Mouse (Mus musculus) adrenal gland, postnatal 10 days (tissue): Measurements from ENCODE around the gene Akr1b3. TPM values are rescaled to one million over a fixed set of nuclear protein-coding genes. Genes with fewer than 3 reads are reported as not detected.
"Not testable (repeated sequence)": the region's sequence is repeated elsewhere in the genome, so short reads cannot be mapped to it uniquely, and the experiment has no call there.

ENCODE experiments used
- DNase-seq: peaks from one replicate; pipeline ENCODE4 v3.0.0; 2021; ENCODE audit warnings: mixed read lengths
- long read RNA-seq, 2 experiments: library from polyadenylated mRNA; stranded (forward); transcript quantifications; one replicate each; pipeline ENCODE4 v2.0.0; 2021
- total RNA-seq, 2 experiments: library from RNA; stranded (reverse); gene quantifications; 2 replicates each; pipeline ENCODE4 v1.2.3; 2021

Gene Akr1b3
- 100 to 1,000 TPM; 136 to 140 TPM for total RNA-seq
- long read RNA-seq, experiment 1, full-length matches to known transcripts, result 117 of 130 reads
- long read RNA-seq, experiment 1, partial matches to known transcripts, result 9 of 130 reads
- long read RNA-seq, experiment 1, other reads (novel, unspliced or antisense), result 4 of 130 reads
- long read RNA-seq, experiment 2, full-length matches to known transcripts, result 54 of 61 reads
- long read RNA-seq, experiment 2, partial matches to known transcripts, result 4 of 61 reads
- long read RNA-seq, experiment 2, other reads (novel, unspliced or antisense), result 3 of 61 reads

- peak; percentile 91 for DNase-seq
These were observed at the start of gene Akr1b3 for GRCm38 (mm10) chr6:34316854-34317771. Gene Akr1b3 (minus strand): TSS chr6:34317478.

GRCm38 (mm10) chr6:34364217-34365136, 47.2 kb upstream of the Akr1b3 start:
- DNase-seq, result no peak

DNA sequence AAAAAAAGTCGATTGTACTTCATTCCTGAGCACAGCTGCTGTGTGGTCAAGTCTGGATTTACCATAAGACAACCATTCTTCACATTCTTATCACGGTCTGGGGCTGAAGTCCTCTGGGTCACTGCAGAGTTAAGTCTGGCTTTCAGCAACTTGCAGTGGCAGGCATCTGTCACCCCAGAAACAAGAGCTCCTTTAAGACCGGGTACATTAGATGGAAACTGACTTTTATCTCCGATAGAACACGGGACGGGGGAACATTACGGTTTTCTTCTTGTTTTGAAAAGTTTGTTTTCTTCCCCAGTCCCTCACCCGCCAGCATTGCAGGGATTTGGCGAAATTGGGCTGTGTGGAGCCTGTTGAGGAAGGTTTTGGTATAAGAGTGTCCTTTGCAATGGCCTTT, 38.6 kb upstream of the Akr1b3 start:
- no peak for DNase-seq

DNA sequence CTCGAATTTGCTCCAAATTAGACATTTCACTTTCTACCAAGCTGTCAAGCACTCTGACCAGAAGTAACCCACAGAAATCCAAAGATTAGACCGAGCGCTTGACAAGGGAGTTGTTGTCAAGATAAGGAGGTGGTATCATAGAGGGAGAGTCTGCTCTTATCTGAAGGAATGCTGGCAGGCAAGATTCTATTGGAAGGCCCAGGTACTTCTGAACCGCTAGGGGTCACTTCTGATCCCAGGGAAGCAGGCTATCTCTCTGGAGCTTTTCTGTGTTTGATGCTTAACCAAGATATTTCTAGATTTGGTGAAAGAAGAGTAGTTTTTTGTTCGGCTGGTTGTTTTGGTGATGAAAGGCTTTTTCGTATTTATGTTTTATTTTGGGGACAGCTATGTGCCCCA, 38.1 kb upstream of the Akr1b3 start:
- no peak for DNase-seq

DNA sequence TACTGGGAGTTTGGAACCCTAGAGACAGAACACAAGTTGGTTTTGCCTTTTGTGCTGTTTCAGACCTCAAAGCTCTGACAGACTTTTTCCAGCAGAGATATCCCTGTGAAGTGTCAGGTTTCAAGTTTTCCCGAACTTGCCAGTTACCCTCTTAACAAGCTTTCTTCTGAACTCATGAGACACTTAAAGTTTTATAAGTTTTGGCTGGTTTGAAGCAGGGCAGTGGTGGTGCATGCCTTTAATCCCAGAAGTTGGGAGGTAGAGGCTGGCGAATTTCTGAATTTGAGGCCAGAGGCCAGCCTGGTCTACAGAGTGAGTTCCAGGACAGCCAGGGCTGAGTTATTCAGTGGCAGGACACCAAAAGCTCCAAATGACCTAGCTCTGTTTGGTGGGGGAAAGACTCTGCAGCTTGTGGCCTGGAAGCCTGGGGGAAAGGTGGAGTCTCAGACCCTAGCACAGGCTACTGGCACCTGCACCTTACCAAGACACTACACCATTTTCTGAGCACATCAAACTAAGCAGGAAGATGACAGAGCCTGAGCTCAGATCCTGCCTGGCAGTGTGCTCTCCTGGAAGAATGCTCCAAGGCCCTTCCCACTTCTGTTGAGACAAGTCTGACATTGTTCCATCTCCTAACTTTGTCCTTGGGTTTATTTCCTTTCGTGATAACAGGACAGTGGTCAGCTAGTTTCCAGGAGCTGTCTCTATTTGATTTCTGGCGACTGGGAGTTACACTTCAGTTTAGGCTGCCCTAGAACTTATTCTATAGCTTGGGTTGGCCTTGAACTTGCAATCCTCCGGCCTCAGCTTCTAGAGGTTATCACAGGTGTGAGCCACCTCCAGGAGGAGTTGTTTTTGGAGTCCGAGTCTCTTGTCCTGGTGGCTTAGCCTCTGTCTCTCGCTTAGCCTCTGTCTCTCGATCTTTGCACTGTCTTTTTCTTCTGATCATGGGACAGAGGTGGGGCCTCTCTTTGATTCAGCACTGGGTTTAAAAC, 37.4 kb upstream of the Akr1b3 start:
- no peak for DNase-seq

DNA sequence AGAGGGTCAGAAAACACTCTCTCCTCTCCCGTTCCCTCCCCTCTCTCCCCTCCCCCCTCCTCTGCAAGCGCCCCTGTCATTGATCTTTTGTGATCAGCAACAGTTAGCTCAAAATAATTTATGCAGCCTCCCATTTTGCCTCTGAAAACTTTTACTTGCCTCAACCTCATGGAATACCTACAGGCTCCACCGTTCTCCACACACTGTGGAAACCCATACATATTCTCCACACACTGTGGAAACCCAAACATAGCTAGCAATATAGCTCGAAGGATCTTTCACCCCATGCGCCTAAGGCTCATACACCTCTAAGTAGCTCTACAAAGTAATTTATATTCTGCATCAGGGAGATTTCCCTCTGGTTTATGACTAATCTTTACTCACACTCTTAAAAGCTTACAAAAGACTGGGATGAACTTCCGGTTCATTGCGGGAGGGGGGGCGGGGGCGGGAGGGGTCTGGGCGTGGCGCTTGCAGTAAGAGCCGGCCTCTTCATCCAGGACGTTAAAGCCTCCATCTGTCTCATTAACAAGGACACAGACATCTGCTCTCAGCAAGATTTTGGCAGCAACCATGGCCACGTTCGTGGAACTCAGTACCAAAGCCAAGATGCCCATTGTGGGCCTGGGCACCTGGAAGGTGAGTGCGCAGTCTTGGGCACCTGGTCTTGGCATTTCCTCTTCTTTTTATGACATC, 36.5 kb upstream of the Akr1b3 start, which contains the start of gene Akr1b8:
Gene Akr1b8, plus strand, starts transcription at position 462 of the 696 bp plus-strand sequence.
- DNase-seq, result peak; percentile 37

DNA sequence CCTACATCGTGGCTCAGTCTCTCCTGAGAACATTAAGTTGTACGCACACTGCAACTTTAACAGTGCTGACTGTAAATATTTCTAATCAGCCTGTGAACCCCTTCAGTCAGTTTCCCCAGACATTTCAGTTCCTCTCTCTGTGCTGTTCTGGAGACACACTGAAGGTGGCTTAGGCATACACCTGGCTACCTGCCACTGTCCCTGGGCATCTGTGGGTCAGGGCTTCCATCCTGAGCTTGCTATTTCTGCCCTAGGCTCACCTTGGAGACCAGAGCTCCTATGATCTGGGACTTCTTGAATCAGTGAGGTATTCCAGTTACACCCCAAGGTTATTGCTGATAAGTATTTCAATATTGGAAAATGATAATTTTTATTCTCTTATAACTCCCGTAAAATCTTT, 35.1 kb upstream of the Akr1b3 start:
- no peak for DNase-seq

DNA sequence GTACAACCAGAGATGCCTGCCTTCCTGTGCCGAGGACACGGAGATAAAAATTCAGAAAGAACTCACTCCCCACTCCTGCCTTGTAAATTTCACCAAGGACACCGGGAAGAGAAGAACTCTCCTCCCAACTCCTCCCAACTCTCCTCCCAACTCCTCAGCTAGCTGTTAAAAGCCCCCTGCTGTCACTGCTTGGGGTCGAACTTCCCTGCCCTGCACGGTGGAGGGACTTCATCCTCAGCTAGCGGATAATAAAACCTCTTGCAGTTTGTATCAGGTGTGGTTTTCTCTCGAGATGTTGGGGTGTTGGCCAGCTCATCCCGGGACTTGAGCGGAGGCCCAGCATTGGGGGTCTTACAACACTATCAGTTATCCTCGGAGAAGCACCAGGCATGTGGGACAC, 34.2 kb upstream of the Akr1b3 start:
- not testable (repeated sequence) for DNase-seq

DNA sequence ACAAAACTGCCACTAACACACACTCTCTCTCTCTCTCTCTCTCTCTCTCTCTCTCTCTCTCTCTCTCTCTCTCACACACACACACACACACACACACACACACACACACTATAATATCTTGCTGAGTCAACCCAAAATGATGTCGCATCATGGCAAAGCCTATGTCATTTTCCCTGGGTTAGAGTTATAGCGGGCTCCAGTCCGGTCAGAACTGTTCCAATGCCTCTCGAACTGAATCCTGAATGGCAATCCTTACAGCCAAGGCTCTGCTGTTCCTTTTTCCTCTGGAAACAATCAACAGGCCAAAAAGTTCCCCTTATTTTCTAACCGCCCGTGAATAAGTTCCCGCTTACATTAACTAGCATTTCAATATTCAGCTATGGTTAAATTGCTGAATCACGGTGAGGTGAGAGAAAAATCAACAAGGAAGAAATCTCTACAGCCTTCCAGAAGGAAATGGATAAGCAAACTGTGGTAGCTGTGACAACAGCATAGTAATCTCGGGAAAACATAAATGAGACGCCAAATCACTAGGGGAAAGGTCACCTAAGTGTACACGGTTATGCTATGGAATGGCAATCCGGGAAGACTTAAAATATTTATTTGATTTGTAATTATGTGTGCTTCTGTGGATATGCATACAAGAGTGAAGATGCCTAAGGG, 32.9 kb upstream of the Akr1b3 start:
- no peak for DNase-seq

GRCm38 (mm10) chr6:34346096-34346898, 29.0 kb upstream of the Akr1b3 start:
- peak; percentile 83 for DNase-seq

DNA sequence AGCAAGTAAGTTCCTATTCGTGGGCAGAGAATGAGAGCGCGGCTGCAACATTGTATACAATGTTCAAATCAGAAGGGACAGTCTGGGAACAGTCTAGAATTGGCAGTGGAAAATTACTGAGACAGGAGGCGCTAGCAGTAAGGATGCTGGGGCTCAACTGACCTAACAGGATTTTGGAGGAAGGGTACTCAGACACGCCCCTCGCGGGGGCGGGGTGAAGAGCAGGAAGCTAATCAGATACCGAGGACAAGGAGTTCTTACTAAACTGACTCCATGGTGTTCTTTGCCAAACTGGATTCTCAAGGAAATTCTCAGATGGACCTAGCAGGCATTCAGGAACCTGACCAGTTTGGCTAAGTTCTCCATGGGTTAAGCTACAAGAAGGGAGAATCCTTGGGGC, 27.7 kb upstream of the Akr1b3 start:
- peak; percentile 7 for DNase-seq

GRCm38 (mm10) chr6:34344135-34344850, 27.0 kb upstream of the Akr1b3 start:
- DNase-seq, result no peak

DNA sequence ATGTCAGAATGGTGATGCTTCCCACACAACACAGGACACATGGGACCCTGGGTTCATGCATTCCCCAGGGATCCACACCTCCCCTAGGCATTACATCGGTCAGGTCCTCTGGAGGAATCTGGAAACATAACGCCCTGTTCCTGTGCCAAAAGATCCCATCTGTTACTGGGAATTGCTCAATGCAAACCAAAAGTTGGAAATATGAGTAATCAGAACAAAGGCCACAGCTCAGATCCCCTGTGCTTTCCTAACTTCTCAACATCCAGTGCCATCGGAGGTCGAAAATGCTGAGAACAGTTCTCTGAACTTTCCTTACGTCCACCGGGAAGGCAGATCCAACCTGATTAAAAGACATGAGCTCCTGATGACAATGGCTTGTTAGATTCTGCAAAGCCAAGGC, 26.1 kb upstream of the Akr1b3 start:
- peak; percentile 38 for DNase-seq

- DNase-seq, result no peak
These were observed 25.2 kb upstream of the Akr1b3 start for GRCm38 (mm10) chr6:34342476-34342875.

DNA sequence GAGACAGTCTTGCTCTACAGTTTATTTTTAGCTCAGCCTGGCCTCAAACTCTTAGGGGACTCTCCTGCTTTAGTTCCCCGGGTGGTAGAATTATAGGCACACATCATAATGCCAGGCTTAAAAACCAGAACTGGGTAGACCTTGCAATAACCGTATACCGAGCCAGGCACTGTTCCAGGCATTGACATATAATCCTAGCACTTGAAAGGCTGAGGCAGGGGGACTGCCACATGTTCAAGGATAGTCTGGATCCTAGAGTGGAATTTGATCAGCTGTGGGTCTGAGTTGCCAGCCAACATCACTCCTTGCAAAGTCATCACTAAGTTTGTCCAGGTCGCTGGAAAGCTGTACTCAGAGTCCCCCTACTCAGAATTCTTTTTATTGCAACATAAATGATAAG, 24.7 kb upstream of the Akr1b3 start:
- no peak for DNase-seq

DNA sequence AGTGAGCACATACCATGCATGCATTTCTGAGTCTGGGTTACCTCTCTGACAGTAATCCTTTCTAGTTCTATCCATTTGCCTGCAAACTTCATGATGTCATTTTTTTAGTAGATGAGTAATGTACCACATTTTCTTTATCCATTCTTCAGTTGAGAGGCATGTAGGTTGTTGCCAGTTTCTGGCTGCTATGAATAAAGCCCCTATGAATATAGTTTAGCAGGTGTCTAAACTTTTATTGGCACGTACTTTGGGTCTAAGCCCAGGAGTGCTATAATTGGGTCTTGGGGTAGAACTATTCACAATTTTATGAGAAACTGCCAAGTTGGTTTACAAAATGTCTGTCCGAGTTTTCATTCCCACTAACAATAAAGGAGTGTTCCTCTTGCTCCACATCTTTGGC, 20.5 kb upstream of the Akr1b3 start:
- no peak for DNase-seq

DNA sequence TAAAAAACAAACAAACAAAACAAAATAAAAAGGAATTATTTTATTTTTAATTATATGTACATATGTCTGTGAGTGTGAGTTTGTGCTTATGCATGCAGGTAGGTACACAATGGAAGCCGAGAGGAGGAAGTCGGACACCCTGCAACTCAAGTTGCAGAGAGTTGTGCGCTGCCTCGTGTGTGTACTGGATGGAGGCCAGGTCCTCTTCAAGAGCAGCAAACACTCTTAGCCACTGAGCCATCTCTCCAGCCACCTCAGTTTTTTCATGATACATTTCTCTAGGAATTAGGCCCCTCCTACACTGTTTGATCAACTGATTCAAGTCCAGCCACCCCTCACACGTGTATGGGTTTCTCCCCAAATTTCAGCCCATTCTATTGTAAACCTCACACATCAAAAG, 17.4 kb upstream of the Akr1b3 start:
- no peak for DNase-seq

- not testable (repeated sequence) for DNase-seq
These were observed 14.5 kb upstream of the Akr1b3 start for GRCm38 (mm10) chr6:34331804-34332203.
